Mouse (Mus musculus) limb, embryonic 15.5 days (tissue): ENCODE data around the gene Ankrd42. TPM values are rescaled to one million over a fixed set of nuclear protein-coding genes. Genes with fewer than 3 reads are reported as not detected.

Experiments used
- ATAC-seq: fragments of 200-750 bp; cut with Nextera tagmentation; 2 replicates; pipeline ENCODE4 v1.8.0; 2017; ENCODE audit warnings: low read depth, moderate TSS enrichment; ENCODE audit not compliant: insufficient number of reproducible peaks, low FRiP score, low TSS enrichment
- H3K27ac ChIP-seq: fragments of 300-500 bp; sonication (generic); 2 replicates; pipeline ENCODE4 v1.5.1; 2015; ENCODE audit warnings: moderate library complexity, mild to moderate bottlenecking, inconsistent platforms
- H3K27me3 ChIP-seq: fragments of 300-500 bp; sonication (generic); 2 replicates; pipeline ENCODE4 v1.6.1; 2015; ENCODE audit warnings: inconsistent platforms
- H3K36me3 ChIP-seq: fragments of 300-500 bp; sonication (generic); 2 replicates; pipeline ENCODE4 v1.6.1; 2015; ENCODE audit warnings: inconsistent platforms
- H3K4me1 ChIP-seq: fragments of 300-500 bp; sonication (generic); 2 replicates; pipeline ENCODE4 v1.6.1; 2015; ENCODE audit warnings: inconsistent platforms
- H3K4me2 ChIP-seq: fragments of 300-500 bp; sonication (generic); 2 replicates; pipeline ENCODE4 v1.6.1; 2015; ENCODE audit warnings: mild to moderate bottlenecking, inconsistent platforms
- H3K4me3 ChIP-seq: fragments of 300-500 bp; sonication (generic); 2 replicates; pipeline ENCODE4 v1.5.1; 2015; ENCODE audit warnings: mild to moderate bottlenecking, inconsistent platforms
- H3K9ac ChIP-seq: fragments of 300-500 bp; sonication (generic); 2 replicates; pipeline ENCODE4 v1.6.1; 2015; ENCODE audit warnings: inconsistent platforms
- H3K9me3 ChIP-seq: fragments of 300-500 bp; sonication (generic); 2 replicates; pipeline ENCODE4 v1.6.1; 2016; ENCODE audit warnings: inconsistent platforms
- WGBS: fragments of 180-500 bp; shearing (Covaris S2); methylation state at CpG from one replicate; pipeline ENCODE4 v1.1.7; 2015; 5-methylcytosine and 5-hydroxymethylcytosine counted together
- polyA plus RNA-seq: library from polyadenylated mRNA; unstranded; fragments of >200 nt; fragmentation: Nextera tagmentation; extraction: Ambion mirVana; gene quantifications from 2 replicates; pipeline ENCODE4 v1.2.1, GENCODE M21; 2015

The Ankrd42 gene
- 5.7 and 6.1 TPM in 2 replicates for polyA plus RNA-seq

- Histone ChIP-seq H3K4me1 (peaks cover 12% of the 10 kb centered on the region), H3K4me3 (peak within 1 kb of the TSS; percentile 71), H3K9ac (peak within 1 kb of the TSS; percentile 73), H3K27ac (peak within 1 kb of the TSS; percentile 84), H3K27me3 (no peaks in the 10 kb centered on the region), H3K36me3 (peaks cover 8% of the 10 kb centered on the region; the same call in 1 of the 2 replicates), H3K4me2 (peak within 1 kb of the TSS; percentile 95), H3K9me3 (no peaks in the 10 kb centered on the region)
- WGBS: under 1% methylated on average over 44 of the region's 44 CpGs
- peak; percentile 94 for ATAC-seq
These were observed at the start of gene Ankrd42 for GRCm38 (mm10) chr7:92637021-92637625. Gene Ankrd42 (minus strand): TSS chr7:92637142.

- no peaks in the 10 kb centered on the region for H3K36me3 ChIP-seq
- H3K9ac ChIP-seq: no peak overlapping the region
- H3K4me1 ChIP-seq: no peaks in the 10 kb centered on the region
- no peak overlapping the region for H3K4me2 ChIP-seq
- 74% methylated on average over 4 of the region's 4 CpGs for WGBS
- no peak overlapping the region for H3K4me3 ChIP-seq
- no peak for ATAC-seq
- H3K27me3 ChIP-seq: 0 out of 2 replicates have a peak, but pooled peaks cover 4% of the 10 kb centered on the region
- H3K27ac ChIP-seq: no peak overlapping the region
- no peaks in the 10 kb centered on the region for H3K9me3 ChIP-seq
These were observed 40.4 kb upstream of the Ankrd42 start for GRCm38 (mm10) chr7:92677346-92677745.

DNA sequence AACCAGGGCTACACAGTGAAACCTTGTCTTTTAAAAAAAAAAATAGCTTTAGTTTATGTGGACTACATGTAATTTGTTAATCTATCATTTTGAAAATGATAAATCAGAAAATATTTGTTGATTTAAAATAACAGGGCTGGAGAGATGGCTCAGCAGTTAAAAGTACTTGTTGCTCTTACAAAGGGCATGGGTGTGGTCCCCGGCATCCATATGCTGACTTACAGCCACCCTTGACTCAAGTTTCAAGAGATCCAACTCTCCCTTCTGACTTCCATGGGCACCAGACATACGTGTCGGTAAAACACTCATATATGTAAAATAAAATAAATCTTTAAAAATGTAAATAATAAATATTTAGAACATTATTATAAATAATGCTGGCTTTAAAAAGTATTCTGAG is 38.2 kb upstream of the Ankrd42 start:
- no peaks in the 10 kb centered on the region for H3K36me3 ChIP-seq
- no peak overlapping the region for H3K4me2 ChIP-seq
- H3K9me3 ChIP-seq: no peaks in the 10 kb centered on the region
- H3K27ac ChIP-seq: no peak overlapping the region
- ATAC-seq: no peak
- H3K4me1 ChIP-seq: peaks cover 5% of the 10 kb centered on the region
- no peak overlapping the region for H3K9ac ChIP-seq
- WGBS: 78% methylated on average over 3 of the region's 3 CpGs
- no peak overlapping the region for H3K4me3 ChIP-seq
- H3K27me3 ChIP-seq: 0 out of 2 replicates have a peak, but pooled peaks cover 4% of the 10 kb centered on the region

DNA sequence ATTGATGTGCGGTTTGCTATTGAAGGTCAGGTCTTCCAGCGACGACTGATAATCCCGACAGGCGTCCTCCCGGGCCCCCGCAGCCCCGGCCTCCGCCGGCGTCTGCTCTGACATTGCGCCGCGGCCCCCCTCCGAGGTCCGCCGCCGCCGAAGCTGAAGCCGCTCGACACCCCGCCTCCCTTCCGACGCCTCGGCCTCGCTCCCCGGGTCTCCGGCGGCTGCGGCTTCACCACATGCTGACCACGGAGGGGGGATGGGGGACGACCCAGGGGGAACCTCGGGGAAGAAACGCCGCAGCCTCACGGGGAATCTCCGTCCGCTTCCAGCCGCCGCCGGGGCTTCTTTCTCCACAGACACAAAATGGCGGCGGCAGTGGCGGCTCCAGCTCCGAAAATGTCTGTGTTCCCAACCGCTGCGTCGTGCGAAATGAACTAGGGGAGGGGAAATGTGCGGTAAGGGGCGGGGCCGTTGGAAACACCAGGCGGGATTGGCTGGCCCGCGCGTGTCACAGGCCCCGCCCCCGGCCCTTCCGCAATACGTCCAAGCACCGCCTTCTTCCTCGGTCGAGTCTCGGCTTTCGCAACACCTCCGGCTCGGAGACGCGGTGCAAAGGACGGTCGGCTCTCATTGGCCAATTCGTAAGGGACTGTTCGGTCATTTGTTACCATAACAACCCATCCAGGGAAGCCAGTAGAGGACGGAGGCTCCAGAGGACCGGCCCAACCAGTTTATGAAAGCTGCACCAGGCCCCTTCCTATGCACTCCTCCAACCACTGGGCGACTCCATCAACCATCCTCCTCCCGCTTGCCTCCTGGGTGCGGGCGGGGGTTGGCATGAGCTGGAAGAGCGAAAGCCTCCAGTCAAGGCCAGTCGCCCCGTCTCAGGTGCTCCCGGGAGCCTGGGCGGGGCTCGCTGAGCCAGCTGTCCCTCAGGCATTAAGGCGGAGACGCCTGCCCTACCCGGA is 32.8 kb upstream of the Ankrd42 start, which contains the start of gene Pcf11:
Gene Pcf11 (minus strand): TSS at position 428 of the 965 bp plus-strand sequence.
- no peaks in the 10 kb centered on the region for H3K36me3 ChIP-seq
- WGBS: under 1% methylated on average over 88 of the region's 88 CpGs
- peak within 1 kb of the TSS; percentile 97 for H3K27ac ChIP-seq
- H3K4me1 ChIP-seq: peaks cover 16% of the 10 kb centered on the region
- peak; percentile 98 for ATAC-seq
- H3K9ac ChIP-seq: peak within 1 kb of the TSS; percentile 88
- no peaks in the 10 kb centered on the region for H3K9me3 ChIP-seq
- peak within 1 kb of the TSS; percentile 91 for H3K4me3 ChIP-seq
- peak within 1 kb of the TSS; percentile 68 for H3K4me2 ChIP-seq
- no peaks in the 10 kb centered on the region for H3K27me3 ChIP-seq

DNA sequence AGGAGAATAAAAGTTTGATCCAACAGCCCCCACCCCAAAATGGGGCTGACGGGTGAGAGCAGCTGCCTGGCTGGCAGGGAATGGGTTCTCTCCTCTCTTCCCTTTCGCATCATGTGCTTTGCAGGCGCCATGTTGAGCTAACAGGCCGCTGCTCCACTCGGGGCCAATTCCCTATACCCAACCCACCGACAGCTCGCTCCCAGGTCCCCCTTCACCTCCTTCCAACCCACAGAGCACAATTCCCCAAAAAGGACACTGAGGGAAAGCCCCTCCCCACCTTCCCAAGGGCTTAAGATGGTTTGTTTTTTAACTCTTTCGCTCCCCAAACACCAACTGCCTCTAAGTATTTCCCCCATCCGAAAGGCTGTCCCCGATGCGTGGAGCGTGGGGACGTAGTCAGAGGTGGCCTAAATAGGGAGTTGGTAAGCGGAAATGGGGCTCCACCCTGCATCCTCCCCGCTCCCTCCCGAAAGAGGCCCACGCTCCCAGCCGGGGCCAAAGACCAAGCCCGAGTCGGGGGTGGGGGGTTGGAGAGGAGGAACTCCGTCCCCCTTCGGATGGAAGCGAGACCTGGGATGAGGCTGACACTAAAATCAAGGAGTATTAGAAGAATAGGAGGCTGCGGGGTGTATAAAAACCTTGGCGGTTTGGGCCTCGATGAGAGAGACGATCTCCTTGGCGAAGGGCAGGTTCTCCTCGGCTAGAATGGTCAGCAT is 32.0 kb upstream of the Ankrd42 start:
- Histone ChIP-seq H3K9me3 (no peaks in the 10 kb centered on the region), H3K27ac (peak overlapping the region; percentile 97), H3K4me1 (peaks cover 16% of the 10 kb centered on the region), H3K4me3 (peak overlapping the region; percentile 91), H3K9ac (peak overlapping the region; percentile 88), H3K4me2 (peak overlapping the region; percentile 52), H3K27me3 (no peaks in the 10 kb centered on the region), H3K36me3 (no peaks in the 10 kb centered on the region)
- ATAC-seq: no peak
- under 1% methylated on average over 29 of the region's 29 CpGs for WGBS

- H3K27me3 ChIP-seq: no peaks in the 10 kb centered on the region
- 63% methylated on average over 7 of the region's 7 CpGs for WGBS
- no peak overlapping the region for H3K27ac ChIP-seq
- H3K4me2 ChIP-seq: peak overlapping the region; percentile 52; the same call in 1 of the 2 replicates
- no peaks in the 10 kb centered on the region for H3K9me3 ChIP-seq
- ATAC-seq: no peak
- H3K36me3 ChIP-seq: peaks cover 7% of the 10 kb centered on the region
- H3K9ac ChIP-seq: no peak overlapping the region
- H3K4me3 ChIP-seq: peak overlapping the region; percentile 91
- H3K4me1 ChIP-seq: peaks cover 16% of the 10 kb centered on the region
These were observed 29.4 kb upstream of the Ankrd42 start for GRCm38 (mm10) chr7:92666274-92666820.

GRCm38 (mm10) chr7:92658050-92658449 is 21.1 kb upstream of the Ankrd42 start:
- WGBS: 98% methylated on average over 5 of the region's 5 CpGs
- Histone ChIP-seq H3K36me3 (peaks cover 64% of the 10 kb centered on the region), H3K27ac (no peak overlapping the region), H3K27me3 (no peaks in the 10 kb centered on the region), H3K9ac (no peak overlapping the region), H3K4me2 (no peak overlapping the region), H3K4me1 (no peaks in the 10 kb centered on the region), H3K9me3 (no peaks in the 10 kb centered on the region), H3K4me3 (no peak overlapping the region)
- ATAC-seq: no peak

DNA sequence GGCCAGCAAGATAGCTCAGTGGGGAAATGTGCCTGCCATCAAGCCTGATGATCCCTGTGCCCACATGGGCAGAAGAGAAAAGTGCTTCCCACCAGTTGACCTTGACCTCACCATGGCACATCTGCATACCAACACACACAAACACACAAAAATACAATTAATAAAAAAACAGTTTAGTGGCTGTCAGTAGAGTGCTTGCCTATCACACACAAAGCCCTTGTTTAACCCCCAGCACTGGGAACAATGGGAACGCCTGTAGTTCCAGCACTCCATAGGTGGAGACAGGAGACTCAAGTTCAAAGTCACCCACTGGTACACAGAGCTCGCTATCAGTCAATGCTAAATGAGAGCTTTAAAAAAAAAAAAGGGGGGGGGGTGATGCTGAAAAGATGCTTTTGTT is 19.4 kb upstream of the Ankrd42 start:
- Histone ChIP-seq H3K9ac (no peak overlapping the region), H3K4me2 (no peak overlapping the region), H3K9me3 (no peaks in the 10 kb centered on the region), H3K27ac (no peak overlapping the region), H3K36me3 (peaks cover 57% of the 10 kb centered on the region), H3K4me1 (no peaks in the 10 kb centered on the region), H3K4me3 (no peak overlapping the region), H3K27me3 (no peaks in the 10 kb centered on the region)
- 92% methylated on average over 2 of the region's 2 CpGs for WGBS
- no peak for ATAC-seq

GRCm38 (mm10) chr7:92653329-92653728 is 16.4 kb upstream of the Ankrd42 start:
- H3K9ac ChIP-seq: no peak overlapping the region
- peaks cover 36% of the 10 kb centered on the region for H3K36me3 ChIP-seq
- WGBS: 89% methylated on average over 1 of the region's 1 CpGs
- no peak overlapping the region for H3K27ac ChIP-seq
- H3K4me2 ChIP-seq: no peak overlapping the region
- no peaks in the 10 kb centered on the region for H3K27me3 ChIP-seq
- H3K4me1 ChIP-seq: no peaks in the 10 kb centered on the region
- no peak overlapping the region for H3K4me3 ChIP-seq
- no peaks in the 10 kb centered on the region for H3K9me3 ChIP-seq
- ATAC-seq: no peak

DNA sequence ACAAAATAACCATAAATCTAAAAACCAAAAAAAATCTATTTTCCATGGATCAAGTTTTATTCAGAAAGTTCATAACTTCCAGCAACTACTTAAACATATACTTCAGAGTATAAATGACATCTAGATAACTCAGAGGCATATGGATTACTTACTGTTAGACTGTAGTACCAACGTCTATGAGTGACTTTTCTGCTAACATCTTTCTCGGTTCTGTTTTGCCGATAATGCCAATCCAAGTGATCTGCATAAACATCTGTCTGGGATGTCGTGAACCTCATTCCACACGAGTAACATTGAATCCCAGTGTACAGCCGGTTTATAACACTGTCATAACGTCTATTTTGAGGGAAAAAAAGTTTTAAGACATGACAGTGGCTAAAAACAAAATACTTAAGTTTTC is 10.8 kb upstream of the Ankrd42 start:
- Histone ChIP-seq H3K4me3 (no peak overlapping the region), H3K27ac (no peak overlapping the region), H3K9ac (no peak overlapping the region), H3K9me3 (no peaks in the 10 kb centered on the region), H3K27me3 (no peaks in the 10 kb centered on the region), H3K4me1 (no peaks in the 10 kb centered on the region), H3K4me2 (no peak overlapping the region), H3K36me3 (peaks cover 26% of the 10 kb centered on the region)
- ATAC-seq: no peak
- 81% methylated on average over 7 of the region's 7 CpGs for WGBS

DNA sequence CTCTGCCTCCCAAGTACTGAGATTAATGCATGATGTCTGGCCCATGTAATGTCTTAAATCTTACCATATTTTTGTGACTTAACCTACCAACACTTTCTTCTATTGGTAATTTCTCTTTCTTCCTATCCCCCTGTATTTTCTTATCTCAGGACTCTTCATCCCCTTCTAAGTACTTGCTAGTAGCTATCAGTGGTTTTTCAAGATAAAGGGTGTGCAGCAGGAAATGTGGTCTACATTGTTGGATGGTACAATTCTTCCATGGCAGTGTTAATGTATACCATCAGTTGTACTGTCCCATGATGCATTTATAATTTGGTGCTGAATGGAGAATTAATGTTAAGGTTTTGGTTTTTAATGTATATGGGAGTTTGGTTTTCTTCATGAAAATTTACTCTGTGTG is 5.4 kb upstream of the Ankrd42 start:
- Histone ChIP-seq H3K36me3 (peaks cover 28% of the 10 kb centered on the region), H3K9me3 (no peaks in the 10 kb centered on the region), H3K27ac (no peak overlapping the region), H3K4me1 (peaks cover 5% of the 10 kb centered on the region; the same call in 1 of the 2 replicates), H3K4me2 (no peak overlapping the region), H3K4me3 (no peak overlapping the region), H3K9ac (no peak overlapping the region), H3K27me3 (no peaks in the 10 kb centered on the region)
- ATAC-seq: no peak
